Mouse (Mus musculus) liver, adult 2 months (tissue): ENCODE data around the gene Hacd2.

ENCODE experiments used
- CTCF ChIP-seq: fragments of 200-500 bp; IDR thresholded peaks from 2 replicates; pipeline ENCODE4 v1.5.1; 2011; ENCODE audit warnings: low read depth, low read length, control low read depth
- POLR2A ChIP-seq: fragments of 200-500 bp; IDR thresholded peaks from 2 replicates; pipeline ENCODE4 v1.6.1; 2011; ENCODE audit warnings: low read length, control low read depth; ENCODE audit not compliant: insufficient read depth; ENCODE audit errors: extremely low read depth

DNA sequence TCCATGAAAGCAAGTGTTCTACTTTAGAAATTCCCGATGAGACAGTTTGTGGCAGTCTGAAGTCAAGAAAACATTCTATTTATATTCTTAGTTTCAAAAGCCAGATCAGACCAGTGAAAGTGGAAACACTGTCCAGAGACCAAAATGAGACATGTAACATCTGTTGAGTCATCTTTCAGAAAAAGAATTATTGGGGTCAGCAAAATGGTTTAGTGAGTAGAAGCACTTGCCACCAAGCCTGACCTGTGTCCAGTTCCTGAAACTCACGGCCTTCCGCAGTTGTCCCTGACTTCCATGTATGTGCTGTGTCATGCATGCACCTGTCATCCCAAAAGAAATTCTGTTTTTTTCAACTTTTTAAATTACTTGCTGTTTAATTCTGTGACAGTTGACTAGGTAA lies 34.6 kb downstream of the Hacd2 start:
- TF ChIP-seq CTCF (no peak), POLR2A (no peak)
